Mouse (Mus musculus) heart, embryonic 14.5 days (tissue): ENCODE measurements around the gene Slc12a3. TPM values are rescaled to one million over a fixed set of nuclear protein-coding genes. Genes with fewer than 3 reads are reported as not detected.
"Not testable (repeated sequence)": the region's sequence is repeated elsewhere in the genome, so short reads cannot be mapped to it uniquely, and the experiment has no call there.

Experiments used
- ATAC-seq: fragments of 200-750 bp; cut with Nextera tagmentation; 2 replicates; pipeline ENCODE4 v1.8.0; 2017; ENCODE audit warnings: low read depth, moderate TSS enrichment; ENCODE audit not compliant: insufficient number of reproducible peaks, insufficient read depth, low FRiP score
- H3K27ac ChIP-seq, 2 experiments: fragments of 200-500 bp in 1 of 2; fragments of 300-500 bp in 1 of 2; sonication (generic) in 1 of 2; replicated peaks in 1 of 2; 2 replicates each; pipeline ENCODE4 v1.5.1; 2012 to 2014; ENCODE audit warnings: low read depth in 2 of 2, low read length in 2 of 2, control low read depth in 1 of 2, mild to moderate bottlenecking in 1 of 2, mixed read lengths in 1 of 2; ENCODE audit not compliant: control insufficient read depth in 1 of 2, insufficient read depth in 1 of 2
- H3K27me3 ChIP-seq: fragments of 300-500 bp; sonication (generic); 2 replicates; pipeline ENCODE4 v1.6.1; 2014; ENCODE audit warnings: mild to moderate bottlenecking, low read length, control low read depth; ENCODE audit not compliant: control insufficient read depth, insufficient read depth
- H3K36me3 ChIP-seq: fragments of 300-500 bp; sonication (generic); 2 replicates; pipeline ENCODE4 v1.6.1; 2014; ENCODE audit warnings: mild to moderate bottlenecking, control low read depth, low read length, mixed read lengths; ENCODE audit not compliant: control insufficient read depth, insufficient read depth
- H3K4me1 ChIP-seq, 2 experiments: fragments of 200-500 bp in 1 of 2; fragments of 300-500 bp in 1 of 2; sonication (generic) in 1 of 2; 2 replicates each; pipeline ENCODE4 v1.6.1; 2012 to 2014; ENCODE audit warnings: low read length in 2 of 2, control low read depth in 1 of 2, mixed read lengths in 1 of 2; ENCODE audit not compliant: control insufficient read depth in 2 of 2, insufficient read depth in 2 of 2
- H3K4me2 ChIP-seq: fragments of 300-500 bp; sonication (generic); 2 replicates; pipeline ENCODE4 v1.6.1; 2014; ENCODE audit warnings: mild to moderate bottlenecking, low read length
- H3K4me3 ChIP-seq, 2 experiments: fragments of 200-500 bp in 1 of 2; fragments of 300-500 bp in 1 of 2; sonication (generic) in 1 of 2; 2 replicates each; pipeline ENCODE4 v1.5.1; 2012 to 2014; ENCODE audit warnings: low read length in 2 of 2, mild to moderate bottlenecking in 2 of 2, control low read depth in 1 of 2, low read depth in 1 of 2, moderate library complexity in 1 of 2; ENCODE audit not compliant: control insufficient read depth in 1 of 2, insufficient read depth in 1 of 2
- H3K9ac ChIP-seq: fragments of 300-500 bp; sonication (generic); 2 replicates; pipeline ENCODE4 v1.6.1; 2014; ENCODE audit warnings: mild to moderate bottlenecking, low read length
- H3K9me3 ChIP-seq: fragments of 300-500 bp; sonication (generic); 2 replicates; pipeline ENCODE4 v1.6.1; 2016; ENCODE audit warnings: low read length, control low read depth; ENCODE audit not compliant: control insufficient read depth
- WGBS: fragments of 180-500 bp; shearing (Covaris S2); extraction: QIAGEN DNeasy Blood & Tissue Kit; methylation state at CpG from one replicate; pipeline ENCODE4 v1.1.7; 2014; 5-methylcytosine and 5-hydroxymethylcytosine counted together
- microRNA counts: library from miRNA; unstranded; fragments of <30 nt; microRNA quantifications from one replicate; lab custom pipeline; 2016
- microRNA-seq: library from miRNA; unstranded; fragments of <30 nt; microRNA quantifications from one replicate; pipeline ENCODE4, GENCODE M21; 2016
- polyA plus RNA-seq: library from polyadenylated mRNA; unstranded; fragments of >200 nt; fragmentation: Nextera tagmentation; extraction: Ambion mirVana; gene quantifications from 2 replicates; pipeline ENCODE4 v1.2.1, GENCODE M21; 2014

Gene Slc12a3
- polyA plus RNA-seq, 1 experiment from 2014 or later = not detected

DNA sequence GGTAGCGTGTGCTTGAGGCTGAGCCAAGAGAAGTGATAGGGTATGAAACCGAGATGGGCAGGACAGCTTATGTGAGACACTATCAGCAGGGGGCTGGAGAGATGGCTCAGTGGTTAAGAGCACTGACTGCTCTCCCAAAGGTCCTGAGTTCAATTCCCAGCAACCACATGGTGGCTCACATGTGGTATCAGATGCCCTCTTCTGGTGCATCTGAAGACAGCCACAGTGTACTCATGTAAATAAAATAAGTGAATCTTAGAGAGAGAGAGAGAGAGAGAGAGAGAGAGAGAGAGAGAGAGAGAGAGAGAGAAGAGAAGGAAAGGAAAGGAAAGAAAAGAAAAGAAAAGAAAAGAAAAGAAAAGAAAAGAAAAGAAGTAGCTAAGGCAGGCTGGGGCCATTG is 71.0 kb downstream of the Slc12a3 start:
- H3K27me3 ChIP-seq, H3K9ac ChIP-seq, H3K9me3 ChIP-seq, H3K4me3 ChIP-seq, ATAC-seq, H3K4me1 ChIP-seq, H3K4me2 ChIP-seq, H3K27ac ChIP-seq: not testable (repeated sequence)
- 62% methylated on average over 2 of the region's 2 CpGs for WGBS
- peaks cover 24% of the 10 kb centered on the region for H3K36me3 ChIP-seq

DNA sequence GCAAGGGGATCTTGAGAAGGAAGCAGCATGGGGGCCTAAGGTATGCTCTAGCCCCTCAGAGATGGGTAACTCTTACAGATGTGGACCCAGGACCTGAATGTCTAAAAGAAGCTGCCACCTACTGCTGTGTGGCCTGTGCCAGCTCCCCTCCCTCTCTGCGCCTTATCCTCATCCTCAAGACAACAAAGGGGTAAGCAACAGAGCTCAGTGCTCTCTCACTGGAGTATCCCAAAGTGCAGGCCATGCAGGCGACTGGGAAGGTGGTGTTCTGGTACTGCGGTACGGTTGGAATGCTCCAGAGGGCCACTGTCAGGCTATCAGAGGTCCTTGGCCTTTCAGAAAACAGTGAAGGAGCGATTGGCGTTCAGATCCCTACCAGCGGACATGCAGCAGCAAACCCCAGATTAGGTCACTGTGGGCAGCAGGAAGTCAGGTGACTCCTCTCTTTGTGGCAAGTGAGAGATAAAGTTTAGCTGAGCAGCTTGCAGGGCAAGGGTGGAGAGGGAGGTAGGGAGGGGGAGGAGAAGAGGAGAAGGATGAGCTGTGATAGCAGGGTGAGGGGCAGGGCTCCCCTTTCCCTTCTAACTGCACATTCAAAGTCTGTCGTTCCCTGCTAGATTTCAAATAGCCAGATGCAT is 79.6 kb downstream of the Slc12a3 start:
- no peak overlapping the region for H3K9ac ChIP-seq
- no peaks in the 10 kb centered on the region for H3K9me3 ChIP-seq
- H3K36me3 ChIP-seq = no peaks in the 10 kb centered on the region
- no peaks in the 10 kb centered on the region for H3K27me3 ChIP-seq
- no peak for ATAC-seq
- H3K4me1 ChIP-seq = peaks cover 6 to 8% of the 10 kb centered on the region in 2 experiments
- H3K27ac ChIP-seq = no peak overlapping the region
- no peak overlapping the region for H3K4me2 ChIP-seq
- 22% methylated on average over 8 of the region's 8 CpGs for WGBS
- no peak overlapping the region for H3K4me3 ChIP-seq

DNA sequence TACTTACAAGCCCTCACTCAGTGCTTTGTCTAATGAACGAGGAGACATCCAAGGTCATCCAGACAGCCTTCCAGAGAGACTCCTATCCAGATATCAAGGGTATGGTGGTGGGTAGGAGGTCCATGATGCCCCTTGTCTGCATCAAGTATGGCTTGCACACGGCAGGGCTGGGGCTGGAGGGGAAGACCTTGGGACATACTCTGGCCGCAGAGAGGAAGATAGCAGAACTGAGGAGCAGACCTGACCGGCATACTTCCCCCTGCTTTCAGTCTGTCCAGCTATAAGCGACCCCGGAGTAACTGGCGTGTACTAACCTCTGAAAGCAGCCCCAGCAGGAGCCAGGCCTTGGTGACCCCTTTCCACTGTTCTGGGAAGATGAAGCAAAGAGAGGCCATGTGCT is 80.5 kb downstream of the Slc12a3 start:
- Histone ChIP-seq H3K9ac (no peak overlapping the region), H3K4me1 (peaks cover 6 to 8% of the 10 kb centered on the region in 2 experiments), H3K27ac (no peak overlapping the region), H3K27me3 (no peaks in the 10 kb centered on the region), H3K4me3 (no peak overlapping the region), H3K4me2 (no peak overlapping the region), H3K9me3 (no peaks in the 10 kb centered on the region), H3K36me3 (no peaks in the 10 kb centered on the region)
- WGBS = 81% methylated on average over 7 of the region's 7 CpGs
- ATAC-seq = no peak

DNA sequence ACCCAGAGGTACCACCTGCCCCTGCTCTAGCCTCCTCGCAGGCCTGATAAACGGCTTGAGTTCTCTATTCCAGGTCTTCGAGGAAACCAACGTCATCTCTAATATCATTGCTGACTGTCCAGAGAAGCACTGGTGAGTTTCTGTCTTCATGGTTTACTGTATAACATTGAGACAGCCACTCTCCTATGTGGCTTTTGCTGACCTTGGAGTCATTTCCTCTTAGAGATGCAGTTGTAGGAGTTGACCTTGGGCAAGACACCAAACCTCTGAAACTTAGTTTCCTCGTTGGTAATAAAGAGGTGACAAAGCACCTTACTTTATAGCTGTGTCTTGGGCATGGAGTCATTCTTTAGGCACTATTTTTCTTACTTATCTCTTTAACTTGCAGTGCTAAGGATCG is 83.5 kb downstream of the Slc12a3 start:
- Histone ChIP-seq H3K9ac (no peak overlapping the region), H3K27ac (no peak overlapping the region), H3K4me3 (no peak overlapping the region), H3K4me1 (peaks cover 6 to 8% of the 10 kb centered on the region in 2 experiments), H3K36me3 (no peaks in the 10 kb centered on the region), H3K9me3 (no peaks in the 10 kb centered on the region), H3K4me2 (no peak overlapping the region), H3K27me3 (no peaks in the 10 kb centered on the region)
- WGBS = 77% methylated on average over 6 of the region's 6 CpGs
- no peak for ATAC-seq

DNA sequence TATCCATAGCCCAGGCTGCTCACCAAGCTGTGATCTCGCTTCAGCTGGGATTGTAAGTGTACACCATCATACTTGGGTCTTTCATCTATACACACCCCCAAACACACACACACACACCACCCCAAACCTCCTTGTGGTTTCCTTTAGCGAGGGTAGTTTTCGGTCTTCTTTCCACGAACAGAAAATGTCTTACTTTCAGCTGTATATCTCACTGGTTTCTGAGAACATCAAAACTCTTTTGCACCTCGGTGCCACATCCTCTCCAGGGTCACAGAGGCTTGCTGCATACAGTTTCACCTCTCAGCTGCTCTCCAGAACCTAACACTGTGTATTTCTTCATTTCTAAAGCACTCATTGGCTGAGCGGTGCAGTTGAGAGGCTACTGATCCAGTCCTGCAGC is 84.5 kb downstream of the Slc12a3 start:
- no peaks in the 10 kb centered on the region for H3K36me3 ChIP-seq
- H3K9me3 ChIP-seq = no peaks in the 10 kb centered on the region
- no peak overlapping the region for H3K4me2 ChIP-seq
- 79% methylated on average over 6 of the region's 6 CpGs for WGBS
- no peak for ATAC-seq
- H3K27me3 ChIP-seq = no peaks in the 10 kb centered on the region
- peaks cover 4% of the 10 kb centered on the region in 2 experiments for H3K4me1 ChIP-seq
- H3K27ac ChIP-seq = no peak overlapping the region
- H3K9ac ChIP-seq = no peak overlapping the region
- no peak overlapping the region for H3K4me3 ChIP-seq

DNA sequence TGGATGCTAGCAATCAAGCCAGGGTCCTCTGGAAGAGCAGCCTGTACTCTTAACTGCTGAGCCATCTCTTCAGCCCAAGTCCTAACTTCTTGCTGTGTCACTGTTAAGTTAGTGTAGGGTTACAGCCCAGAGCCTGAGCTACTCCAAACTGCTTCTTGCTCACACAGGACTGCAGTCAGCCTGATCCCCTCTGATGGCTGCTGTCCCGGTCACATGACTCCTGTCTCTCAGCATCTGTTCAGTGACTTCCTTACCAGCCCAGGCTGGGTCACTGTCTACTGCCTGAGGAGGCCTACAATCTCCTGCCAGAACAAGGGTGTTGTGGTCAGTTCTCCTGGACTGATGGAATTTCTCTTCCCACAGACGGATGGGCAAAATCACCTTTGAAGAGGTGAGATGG is 86.2 kb downstream of the Slc12a3 start:
- Histone ChIP-seq H3K4me2 (no peak overlapping the region), H3K4me3 (no peak overlapping the region), H3K27me3 (no peaks in the 10 kb centered on the region), H3K9ac (no peak overlapping the region), H3K9me3 (no peaks in the 10 kb centered on the region), H3K4me1 (no peaks in the 10 kb centered on the region), H3K27ac (no peak overlapping the region), H3K36me3 (no peaks in the 10 kb centered on the region)
- WGBS = 54% methylated on average over 2 of the region's 2 CpGs
- ATAC-seq = no peak

MicroRNAs within 50 kb of the gene (microRNA counts, 519-probe panel; counts per million panel counts)
- microRNA mmu-miR-138 (lab: Ali Mortazavi, UCI) = 2,640 counts per million, percentile 71 among the panel's probes with 10 or more counts

Small RNA genes within 50 kb of the gene (microRNA-seq; reads per million reads assigned to microRNA genes)
- 101 reads per million, percentile 51 among the genes with 10 or more reads in this experiment for gene Mir138-2

Other genes with a start within 250 kb of the Slc12a3 start
- 7.9 and 12.4 TPM in 2 replicates for gene Bbs2, start 230.3 kb upstream of the Slc12a3 start, polyA plus RNA-seq
- not detected in 2 replicates for gene Mt4, start 192.0 kb upstream of the Slc12a3 start, polyA plus RNA-seq
- 78.6 and 88.7 TPM in 2 replicates for gene Mt3, start 176.6 kb upstream of the Slc12a3 start, polyA plus RNA-seq
- 37.5 and 38.6 TPM in 2 replicates for gene Mt2, start 156.5 kb upstream of the Slc12a3 start, polyA plus RNA-seq
- 438 and 453 TPM in 2 replicates for gene Mt1, start 150.1 kb upstream of the Slc12a3 start, polyA plus RNA-seq
- gene Nup93, start 114.6 kb upstream of the Slc12a3 start, polyA plus RNA-seq = 56.9 and 59.4 TPM in 2 replicates
- gene Herpud1, start 57.2 kb downstream of the Slc12a3 start, polyA plus RNA-seq = 99.7 and 105 TPM in 2 replicates
- gene Nlrc5, start 105.2 kb downstream of the Slc12a3 start, polyA plus RNA-seq = 0.19 and 0.35 TPM in 2 replicates
- gene Cpne2, start 203.8 kb downstream of the Slc12a3 start, polyA plus RNA-seq = 6.7 and 6.8 TPM in 2 replicates